Mouse (Mus musculus) MEL (cell line): Measurements from ENCODE around the gene Ispd. TPM values are rescaled to one million over a fixed set of nuclear protein-coding genes. Genes with fewer than 3 reads are reported as not detected.

Experiments used
- DNase-seq: peaks from one replicate; pipeline ENCODE4 v3.0.0; 2011; ENCODE audit warnings: low read depth, low spot score
- H3K27ac ChIP-seq: 2 replicates; pipeline ENCODE4 v1.5.1; 2012; ENCODE audit warnings: low read depth, mild to moderate bottlenecking, control low read depth, low read length, moderate library complexity; ENCODE audit not compliant: control insufficient read depth
- H3K27me3 ChIP-seq, 2 experiments: fragments of 150-350 bp in 1 of 2; sonication (generic) in 1 of 2; 2 replicates each; pipeline ENCODE4 v1.6.1; 2012; ENCODE audit warnings: low read length in 2 of 2, mild to moderate bottlenecking in 2 of 2, improper control_type of control experiment in 1 of 2, moderate library complexity in 1 of 2; ENCODE audit not compliant: insufficient read depth in 2 of 2, control insufficient read depth in 1 of 2
- H3K36me3 ChIP-seq, 2 experiments: 2 replicates each; pipeline ENCODE4 v1.6.1; 2012 to 2014; ENCODE audit warnings: low read length in 2 of 2, improper control_type of control experiment in 1 of 2, inconsistent platforms in 1 of 2, mild to moderate bottlenecking in 1 of 2; ENCODE audit not compliant: insufficient read depth in 2 of 2, control insufficient read depth in 1 of 2
- H3K4me1 ChIP-seq, 2 experiments: fragments of 150-350 bp in 1 of 2; sonication (generic) in 1 of 2; 2 replicates each; pipeline ENCODE4 v1.6.1; 2012; ENCODE audit warnings: low read length in 2 of 2, improper control_type of control experiment in 1 of 2, mild to moderate bottlenecking in 1 of 2; ENCODE audit not compliant: insufficient read depth in 2 of 2, control insufficient read depth in 1 of 2
- H3K4me3 ChIP-seq, 2 experiments: fragments of 150-350 bp in 1 of 2; sonication (generic) in 1 of 2; 2 replicates each; pipeline ENCODE4 v1.5.1; 2012; ENCODE audit warnings: low read depth in 2 of 2, low read length in 2 of 2, mild to moderate bottlenecking in 2 of 2, moderate library complexity in 2 of 2, control low read depth in 1 of 2, improper control_type of control experiment in 1 of 2; ENCODE audit not compliant: control insufficient read depth in 1 of 2, insufficient read depth in 1 of 2
- H3K79me2 ChIP-seq: 2 replicates; pipeline ENCODE4 v1.6.1; 2012; ENCODE audit warnings: mild to moderate bottlenecking, low read length, moderate library complexity; ENCODE audit not compliant: control insufficient read depth, poor library complexity, insufficient read depth
- H3K9ac ChIP-seq: 2 replicates; pipeline ENCODE4 v1.6.1; 2012; ENCODE audit warnings: low read depth, mild to moderate bottlenecking, control low read depth, low read length, moderate library complexity; ENCODE audit not compliant: control insufficient read depth, poor library complexity, severe bottlenecking
- H3K9me3 ChIP-seq: fragments of 150-350 bp; sonication (generic); replicated peaks from 2 replicates; pipeline ENCODE4 v1.6.1; 2012; ENCODE audit warnings: mild to moderate bottlenecking, low read length, improper control_type of control experiment, moderate library complexity; ENCODE audit not compliant: insufficient read depth
- CHD1 ChIP-seq: IDR thresholded peaks from 2 replicates; pipeline ENCODE4 v1.6.1; 2012; ENCODE audit warnings: low read depth, mild to moderate bottlenecking, inconsistent platforms, low read length, improper control_type of control experiment
- CHD2 ChIP-seq: IDR thresholded peaks from 2 replicates; pipeline ENCODE4 v1.6.1; 2011; ENCODE audit warnings: low read length, improper control_type of control experiment
- CTCF ChIP-seq, 3 experiments: IDR thresholded peaks in 2 of 3; conservative IDR thresholded peaks in 1 of 3; 2 replicates each; pipeline ENCODE4 v1.5.1; 2011 to 2012; ENCODE audit warnings: low read length in 3 of 3, low read depth in 2 of 3, mild to moderate bottlenecking in 2 of 3, improper control_type of control experiment in 1 of 3, inconsistent platforms in 1 of 3, mixed read lengths in 1 of 3, moderate library complexity in 1 of 3; ENCODE audit not compliant: control insufficient read depth in 1 of 3, insufficient read depth in 1 of 3, poor library complexity in 1 of 3, severe bottlenecking in 1 of 3
- E2F4 ChIP-seq: IDR thresholded peaks from 2 replicates; pipeline ENCODE4 v1.6.1; 2011; ENCODE audit warnings: low read depth, low read length, improper control_type of control experiment, borderline replicate concordance
- ELF1 ChIP-seq: IDR thresholded peaks from 2 replicates; pipeline ENCODE4 v1.6.1; 2014; ENCODE audit warnings: low read depth, mild to moderate bottlenecking, inconsistent platforms, low read length, improper control_type of control experiment, moderate library complexity
- EP300 ChIP-seq, 2 experiments: IDR thresholded peaks; 2 replicates each; pipeline ENCODE4 v1.6.1; 2011; ENCODE audit warnings: improper control_type of control experiment in 2 of 2, low read length in 2 of 2, low read depth in 1 of 2, mild to moderate bottlenecking in 1 of 2
- ETS1 ChIP-seq: IDR thresholded peaks from 2 replicates; pipeline ENCODE4 v1.6.1; 2012; ENCODE audit warnings: low read depth, mild to moderate bottlenecking, inconsistent platforms, low read length, improper control_type of control experiment, moderate library complexity
- GABPA ChIP-seq: IDR thresholded peaks from 2 replicates; pipeline ENCODE4 v1.6.1; 2012; ENCODE audit warnings: low read depth, mild to moderate bottlenecking, inconsistent platforms, low read length, improper control_type of control experiment, moderate library complexity
- GATA1 ChIP-seq: IDR thresholded peaks from 2 replicates; pipeline ENCODE4 v1.6.1; 2011; ENCODE audit warnings: low read depth, low read length, improper control_type of control experiment
- JUND ChIP-seq: IDR thresholded peaks from 2 replicates; pipeline ENCODE4 v1.6.1; 2011; ENCODE audit warnings: low read depth, mild to moderate bottlenecking, improper control_type of control experiment, low read length
- KAT2A ChIP-seq: conservative IDR thresholded peaks from 2 replicates; pipeline ENCODE4 v1.6.1; 2012; ENCODE audit warnings: low read depth, low read length, improper control_type of control experiment, inconsistent platforms
- MAFK ChIP-seq: IDR thresholded peaks from 2 replicates; pipeline ENCODE4 v1.6.1; 2011; ENCODE audit warnings: low read depth, mild to moderate bottlenecking, low read length, improper control_type of control experiment, borderline replicate concordance
- MAX ChIP-seq: IDR thresholded peaks from 2 replicates; pipeline ENCODE4 v1.6.1; 2011; ENCODE audit warnings: low read length, improper control_type of control experiment
- MAZ ChIP-seq: IDR thresholded peaks from 2 replicates; pipeline ENCODE4 v1.6.1; 2012; ENCODE audit warnings: low read depth, mild to moderate bottlenecking, inconsistent platforms, low read length, improper control_type of control experiment
- MEF2A ChIP-seq: IDR thresholded peaks from 2 replicates; pipeline ENCODE4 v1.6.1; 2014; ENCODE audit warnings: low read depth, mild to moderate bottlenecking, inconsistent platforms, low read length, improper control_type of control experiment; ENCODE audit not compliant: poor library complexity, insufficient replicate concordance, severe bottlenecking; ENCODE audit errors: extremely low read depth
- MXI1 ChIP-seq: IDR thresholded peaks from 2 replicates; pipeline ENCODE4 v1.6.1; 2011; ENCODE audit warnings: mild to moderate bottlenecking, low read depth, low read length, improper control_type of control experiment
- MYB ChIP-seq: IDR thresholded peaks from 2 replicates; pipeline ENCODE4 v1.6.1; 2011; ENCODE audit warnings: mild to moderate bottlenecking, low read depth, low read length, improper control_type of control experiment
- MYC ChIP-seq: IDR thresholded peaks from 2 replicates; pipeline ENCODE4 v1.6.1; 2011; ENCODE audit warnings: low read depth, mild to moderate bottlenecking, low read length, improper control_type of control experiment, moderate library complexity
- NELFE ChIP-seq: IDR thresholded peaks from 2 replicates; pipeline ENCODE4 v1.6.1; 2011; ENCODE audit warnings: low read depth, low read length, improper control_type of control experiment
- NRF1 ChIP-seq: IDR thresholded peaks from 2 replicates; pipeline ENCODE4 v1.6.1; 2014; ENCODE audit warnings: low read depth, mild to moderate bottlenecking, inconsistent platforms, low read length, improper control_type of control experiment, moderate library complexity; ENCODE audit not compliant: poor library complexity, insufficient read depth, severe bottlenecking
- POLR2A ChIP-seq, 2 experiments: IDR thresholded peaks; 2 replicates each; pipeline ENCODE4 v1.6.1; 2011 to 2012; ENCODE audit warnings: low read length in 2 of 2, mild to moderate bottlenecking in 2 of 2, control low read depth in 1 of 2, improper control_type of control experiment in 1 of 2, low read depth in 1 of 2, moderate library complexity in 1 of 2; ENCODE audit not compliant: control insufficient read depth in 1 of 2, insufficient read depth in 1 of 2, poor library complexity in 1 of 2
- POLR2AphosphoS2 ChIP-seq: IDR thresholded peaks from 2 replicates; pipeline ENCODE4 v1.6.1; 2011; ENCODE audit warnings: low read length, improper control_type of control experiment
- POLR2AphosphoS5 ChIP-seq: IDR thresholded peaks from 2 replicates; pipeline ENCODE4 v1.6.1; 2012; ENCODE audit warnings: low read depth, borderline replicate concordance, mild to moderate bottlenecking, inconsistent platforms, low read length, moderate library complexity, mixed read lengths
- RAD21 ChIP-seq: IDR thresholded peaks from 2 replicates; pipeline ENCODE4 v1.6.1; 2011; ENCODE audit warnings: mild to moderate bottlenecking, low read depth, low read length, improper control_type of control experiment
- RCOR1 ChIP-seq: IDR thresholded peaks from 2 replicates; pipeline ENCODE4 v1.6.1; 2012; ENCODE audit warnings: low read depth, mild to moderate bottlenecking, inconsistent platforms, low read length, improper control_type of control experiment
- SIN3A ChIP-seq: IDR thresholded peaks from 2 replicates; pipeline ENCODE4 v1.6.1; 2012; ENCODE audit warnings: low read length, improper control_type of control experiment, inconsistent platforms
- SMC3 ChIP-seq: IDR thresholded peaks from 2 replicates; pipeline ENCODE4 v1.6.1; 2011; ENCODE audit warnings: low read depth, low read length, improper control_type of control experiment
- TAL1 ChIP-seq: IDR thresholded peaks from 2 replicates; pipeline ENCODE4 v1.6.1; 2012; ENCODE audit warnings: mild to moderate bottlenecking, inconsistent platforms, low read length, moderate library complexity, mixed read lengths
- TBP ChIP-seq: IDR thresholded peaks from 2 replicates; pipeline ENCODE4 v1.8.0; 2011; ENCODE audit warnings: low read depth, low read length, improper control_type of control experiment
- TCF12 ChIP-seq: IDR thresholded peaks from 2 replicates; pipeline ENCODE4 v1.6.1; 2014; ENCODE audit warnings: low read depth, mild to moderate bottlenecking, inconsistent platforms, low read length, improper control_type of control experiment, moderate library complexity
- UBTF ChIP-seq: IDR thresholded peaks from 2 replicates; pipeline ENCODE4 v1.6.1; 2012; ENCODE audit warnings: low read depth, mild to moderate bottlenecking, inconsistent platforms, low read length, improper control_type of control experiment, moderate library complexity, borderline replicate concordance; ENCODE audit not compliant: insufficient read depth
- USF1 ChIP-seq: IDR thresholded peaks from 2 replicates; pipeline ENCODE4 v1.6.1; 2014; ENCODE audit warnings: low read depth, mild to moderate bottlenecking, inconsistent platforms, low read length, improper control_type of control experiment, moderate library complexity
- USF2 ChIP-seq, 2 experiments: IDR thresholded peaks; 2 replicates each; pipeline ENCODE4 v1.6.1; 2011 to 2012; ENCODE audit warnings: improper control_type of control experiment in 2 of 2, low read length in 2 of 2, borderline replicate concordance in 1 of 2, inconsistent platforms in 1 of 2, low read depth in 1 of 2, mild to moderate bottlenecking in 1 of 2; ENCODE audit not compliant: insufficient read depth in 1 of 2
- ZC3H11A ChIP-seq: IDR thresholded peaks from 2 replicates; pipeline ENCODE4 v1.6.1; 2012; ENCODE audit warnings: low read depth, mild to moderate bottlenecking, inconsistent platforms, low read length, improper control_type of control experiment
- ZKSCAN1 ChIP-seq: IDR thresholded peaks from 2 replicates; pipeline ENCODE4 v1.6.1; 2012; ENCODE audit warnings: low read depth, mild to moderate bottlenecking, inconsistent platforms, low read length, improper control_type of control experiment, moderate library complexity
- ZMIZ1 ChIP-seq: IDR thresholded peaks from 2 replicates; pipeline ENCODE4 v1.6.1; 2012; ENCODE audit warnings: low read depth, mild to moderate bottlenecking, inconsistent platforms, low read length, improper control_type of control experiment, moderate library complexity
- ZNF384 ChIP-seq: IDR thresholded peaks from 2 replicates; pipeline ENCODE4 v1.6.1; 2012; ENCODE audit warnings: low read depth, mild to moderate bottlenecking, inconsistent platforms, low read length, improper control_type of control experiment
- polyA plus RNA-seq, 2 experiments: library from polyadenylated mRNA; stranded (reverse) in 1 of 2; unstranded in 1 of 2; fragments of >175 nt in 1 of 2; fragments of >200 nt in 1 of 2; gene quantifications; 2 replicates each; pipeline versions ENCODE4 v1.2.1 to v1.2.4; 2012; ENCODE audit warnings: low replicate concordance in 2 of 2, low read depth in 1 of 2; ENCODE audit not compliant: insufficient read length in 2 of 2, insufficient read depth in 1 of 2, missing spikeins in 1 of 2
- total RNA-seq: library from RNA; depleted of rRNA; stranded (reverse); fragments of 300-350 nt; gene quantifications from 2 replicates; pipeline ENCODE4 v1.2.3, GENCODE M21; 2012

Ispd gene
- total and polyA plus RNA-seq, 3 experiments: 2.4 to 54.1 (median 2.8) TPM

- Histone ChIP-seq H3K4me3 (peak overlapping the region; percentile 45 to 64), H3K27me3 (no peaks in the 10 kb centered on the region), H3K9me3 (no peaks in the 10 kb centered on the region), H3K79me2 (no peaks in the 10 kb centered on the region), H3K36me3 (peaks cover 0 to 18% of the 10 kb centered on the region in 2 experiments; a peak in 2 of 4 replicates), H3K27ac (peak overlapping the region; percentile 98), H3K4me1 (peaks cover 16 to 20% of the 10 kb centered on the region in 2 experiments), H3K9ac (peak overlapping the region; percentile 62)
- peak; percentile 89 for DNase-seq
- TF ChIP-seq MAZ (peak; percentile 96), SMC3 (peak; percentile 16; the same call in 1 of the 2 replicates), USF2 (IDR thresholded peaks at IDR 0.05; ENCODE audit: borderline replicate concordance in 1 of 2, insufficient read depth in 1 of 2, low read depth in 1 of 2, low read length in 2 of 2) (no peak), MYC (peak; percentile 87), SIN3A (peak; percentile 94), ZNF384 (peak; percentile 45; the same call in 1 of the 2 replicates), POLR2AphosphoS2 (peak; percentile 83), POLR2A (IDR thresholded peaks at IDR 0.05; ENCODE audit: control insufficient read depth in 1 of 2, insufficient read depth in 1 of 2, low read depth in 1 of 2, low read length in 2 of 2, poor library complexity in 1 of 2) (peak in 1 of 2 experiments; percentile 77; a peak in 2 of 4 replicates), RCOR1 (peak; percentile 96), GABPA (no peak), ZMIZ1 (peak; percentile 81), USF1 (no peak), MAFK (peak; percentile 48; the same call in 1 of the 2 replicates), RAD21 (no peak), ELF1 (peak; percentile 51; the same call in 1 of the 2 replicates), CHD1 (peak; percentile 90), POLR2AphosphoS5 (no peak), ZKSCAN1 (no peak), TCF12 (peak; percentile 90), MYB (peak; percentile 98), TBP (peak; percentile 84), MXI1 (peak; percentile 56; the same call in 1 of the 2 replicates), MEF2A (0 out of 2 replicates have a peak, but pooled peaks have one; percentile 20), TAL1 (peak; percentile 61), NRF1 (no peak), GATA1 (peak; percentile 98), NELFE (peak; percentile 76), E2F4 (0 out of 2 replicates have a peak, but pooled peaks have one; percentile 27), KAT2A (peak; percentile 58), EP300 (IDR thresholded peaks at IDR 0.05; ENCODE audit: low read depth in 1 of 2, low read length in 2 of 2) (peak; percentile 99 to 100), ZC3H11A (0 out of 2 replicates have a peak, but pooled peaks have one; percentile 11), MAX (peak; percentile 81), ETS1 (peak; percentile 93), UBTF (no peak), CTCF (IDR thresholded peaks at IDR 0.05 in 2 of 3, conservative IDR thresholded peaks at IDR 0.05 in 1 of 3; ENCODE audit: control insufficient read depth in 1 of 3, insufficient read depth in 1 of 3, low read depth in 2 of 3, low read length in 3 of 3, poor library complexity in 1 of 3, severe bottlenecking in 1 of 3) (no peak), CHD2 (peak; percentile 27), JUND (peak; percentile 75)
These were observed 55.7 kb downstream of the Ispd start for GRCm38 (mm10) chr12:36436956-36437355.
